Mouse (Mus musculus): ENCODE measurements around the gene Dnajb14. TPM values are rescaled to one million over a fixed set of nuclear protein-coding genes. Genes with fewer than 3 reads are reported as not detected.

Dnajb14 gene
- polyA plus RNA-seq (2014; fragmentation: Nextera tagmentation; extraction: Ambion mirVana) = 9.0 and 9.8 TPM in 2 replicates

GRCm38 (mm10) chr3:137867437-137868093 lies at the start of gene Dnajb14:
Gene Dnajb14 (plus strand): TSS chr3:137867675.
- under 1% methylated on average over 81 of the region's 94 CpGs for WGBS
- Histone ChIP-seq H3K27me3 (replicated peaks; ENCODE audit: control insufficient read depth, insufficient read depth, low read length) (no peaks in the 10 kb centered on the region), H3K9me3 (ENCODE audit: control insufficient read depth, low read length) (no peaks in the 10 kb centered on the region), H3K9ac (ENCODE audit: low read depth, low read length) (peak within 1 kb of the TSS; percentile 69), H3K4me2 (peak within 1 kb of the TSS; percentile 82), H3K4me3 (ENCODE audit: low read depth, low read length) (peak within 1 kb of the TSS; percentile 57), H3K36me3 (ENCODE audit: control insufficient read depth, insufficient read depth, low read length) (peaks cover 6% of the 10 kb centered on the region; the same call in 1 of the 2 replicates), H3K27ac (ENCODE audit: low read depth, low read length) (peak within 1 kb of the TSS; percentile 98), H3K4me1 (replicated peaks; ENCODE audit: control insufficient read depth, insufficient read depth, low read length) (peaks cover 16% of the 10 kb centered on the region)
- peak; percentile 50 for ATAC-seq (replicated peaks; ENCODE audit: low FRiP score)
- peak; percentile 82 for DNase-seq (ENCODE audit: low spot score)

- Histone ChIP-seq H3K4me3 (ENCODE audit: low read depth, low read length) (no peak overlapping the region), H3K4me1 (replicated peaks; ENCODE audit: control insufficient read depth, insufficient read depth, low read length) (no peaks in the 10 kb centered on the region), H3K36me3 (ENCODE audit: control insufficient read depth, insufficient read depth, low read length) (no peaks in the 10 kb centered on the region), H3K9ac (ENCODE audit: low read depth, low read length) (no peak overlapping the region), H3K4me2 (no peak overlapping the region), H3K27me3 (replicated peaks; ENCODE audit: control insufficient read depth, insufficient read depth, low read length) (no peaks in the 10 kb centered on the region; the same call in 1 of the 2 replicates), H3K27ac (ENCODE audit: low read depth, low read length) (no peak overlapping the region), H3K9me3 (ENCODE audit: control insufficient read depth, low read length) (no peaks in the 10 kb centered on the region)
- 50% methylated on average over 4 of the region's 4 CpGs for WGBS
- DNase-seq (ENCODE audit: low spot score) (no peak), ATAC-seq (replicated peaks; ENCODE audit: low FRiP score) (no peak)
These were observed 48.8 kb upstream of the Dnajb14 start for GRCm38 (mm10) chr3:137818713-137819112.

GRCm38 (mm10) chr3:137820688-137821467 lies 46.6 kb upstream of the Dnajb14 start:
- H3K4me2 ChIP-seq = no peak overlapping the region
- H3K27ac ChIP-seq (ENCODE audit: low read depth, low read length) = no peak overlapping the region
- DNase-seq (ENCODE audit: low spot score) = no peak
- H3K27me3 ChIP-seq (replicated peaks; ENCODE audit: control insufficient read depth, insufficient read depth, low read length) = no peaks in the 10 kb centered on the region; the same call in 1 of the 2 replicates
- no peaks in the 10 kb centered on the region for H3K36me3 ChIP-seq (ENCODE audit: control insufficient read depth, insufficient read depth, low read length)
- no peaks in the 10 kb centered on the region for H3K9me3 ChIP-seq (ENCODE audit: control insufficient read depth, low read length)
- H3K4me3 ChIP-seq (ENCODE audit: low read depth, low read length) = no peak overlapping the region
- H3K9ac ChIP-seq (ENCODE audit: low read depth, low read length) = no peak overlapping the region
- 66% methylated on average over 6 of the region's 6 CpGs for WGBS
- no peak for ATAC-seq (replicated peaks; ENCODE audit: low FRiP score)
- no peaks in the 10 kb centered on the region for H3K4me1 ChIP-seq (replicated peaks; ENCODE audit: control insufficient read depth, insufficient read depth, low read length)

- Histone ChIP-seq H3K27ac (ENCODE audit: low read depth, low read length) (no peak overlapping the region), H3K4me1 (replicated peaks; ENCODE audit: control insufficient read depth, insufficient read depth, low read length) (no peaks in the 10 kb centered on the region), H3K9ac (ENCODE audit: low read depth, low read length) (no peak overlapping the region), H3K9me3 (ENCODE audit: control insufficient read depth, low read length) (no peaks in the 10 kb centered on the region), H3K27me3 (replicated peaks; ENCODE audit: control insufficient read depth, insufficient read depth, low read length) (no peaks in the 10 kb centered on the region), H3K4me2 (no peak overlapping the region), H3K36me3 (ENCODE audit: control insufficient read depth, insufficient read depth, low read length) (no peaks in the 10 kb centered on the region), H3K4me3 (ENCODE audit: low read depth, low read length) (no peak overlapping the region)
- 79% methylated on average over 3 of the region's 3 CpGs for WGBS
- no peak for DNase-seq (ENCODE audit: low spot score)
- no peak for ATAC-seq (replicated peaks; ENCODE audit: low FRiP score)
These were observed 44.2 kb upstream of the Dnajb14 start for GRCm38 (mm10) chr3:137823317-137823716.

GRCm38 (mm10) chr3:137827678-137828077 lies 39.8 kb upstream of the Dnajb14 start:
- no peak overlapping the region for H3K4me2 ChIP-seq
- H3K4me3 ChIP-seq (ENCODE audit: low read depth, low read length) = no peak overlapping the region
- no peaks in the 10 kb centered on the region for H3K4me1 ChIP-seq (replicated peaks; ENCODE audit: control insufficient read depth, insufficient read depth, low read length)
- no peak overlapping the region for H3K27ac ChIP-seq (ENCODE audit: low read depth, low read length)
- H3K9me3 ChIP-seq (ENCODE audit: control insufficient read depth, low read length) = no peaks in the 10 kb centered on the region
- no peaks in the 10 kb centered on the region for H3K36me3 ChIP-seq (ENCODE audit: control insufficient read depth, insufficient read depth, low read length)
- no peaks in the 10 kb centered on the region for H3K27me3 ChIP-seq (replicated peaks; ENCODE audit: control insufficient read depth, insufficient read depth, low read length)
- no peak overlapping the region for H3K9ac ChIP-seq (ENCODE audit: low read depth, low read length)
- DNase-seq (ENCODE audit: low spot score) (no peak), ATAC-seq (replicated peaks; ENCODE audit: low FRiP score) (no peak)
- 32% methylated on average over 11 of the region's 11 CpGs for WGBS

- H3K27me3 ChIP-seq (replicated peaks; ENCODE audit: control insufficient read depth, insufficient read depth, low read length) = no peaks in the 10 kb centered on the region
- no peak overlapping the region for H3K27ac ChIP-seq (ENCODE audit: low read depth, low read length)
- no peak overlapping the region for H3K9ac ChIP-seq (ENCODE audit: low read depth, low read length)
- WGBS = 81% methylated on average over 2 of the region's 2 CpGs
- H3K36me3 ChIP-seq (ENCODE audit: control insufficient read depth, insufficient read depth, low read length) = no peaks in the 10 kb centered on the region
- no peaks in the 10 kb centered on the region for H3K9me3 ChIP-seq (ENCODE audit: control insufficient read depth, low read length)
- ATAC-seq (replicated peaks; ENCODE audit: low FRiP score) (no peak), DNase-seq (ENCODE audit: low spot score) (no peak)
- no peak overlapping the region for H3K4me2 ChIP-seq
- no peak overlapping the region for H3K4me3 ChIP-seq (ENCODE audit: low read depth, low read length)
- no peaks in the 10 kb centered on the region for H3K4me1 ChIP-seq (replicated peaks; ENCODE audit: control insufficient read depth, insufficient read depth, low read length)
These were observed 36.3 kb upstream of the Dnajb14 start for GRCm38 (mm10) chr3:137831156-137831555.

- no peak overlapping the region for H3K4me3 ChIP-seq (ENCODE audit: low read depth, low read length)
These were observed 34.3 kb upstream of the Dnajb14 start for GRCm38 (mm10) chr3:137833128-137833527.

GRCm38 (mm10) chr3:137833698-137834097 lies 33.8 kb upstream of the Dnajb14 start:
- WGBS = 80% methylated on average over 4 of the region's 4 CpGs
- Histone ChIP-seq H3K27me3 (replicated peaks; ENCODE audit: control insufficient read depth, insufficient read depth, low read length) (no peaks in the 10 kb centered on the region), H3K4me2 (no peak overlapping the region), H3K36me3 (ENCODE audit: control insufficient read depth, insufficient read depth, low read length) (no peaks in the 10 kb centered on the region), H3K9ac (ENCODE audit: low read depth, low read length) (no peak overlapping the region), H3K9me3 (ENCODE audit: control insufficient read depth, low read length) (no peaks in the 10 kb centered on the region), H3K4me1 (replicated peaks; ENCODE audit: control insufficient read depth, insufficient read depth, low read length) (no peaks in the 10 kb centered on the region), H3K4me3 (ENCODE audit: low read depth, low read length) (no peak overlapping the region), H3K27ac (ENCODE audit: low read depth, low read length) (no peak overlapping the region)
- no peak for ATAC-seq (replicated peaks; ENCODE audit: low FRiP score)
- DNase-seq (ENCODE audit: low spot score) = no peak

More at GRCm38 (mm10) chr3:137833128-137833527, 34.3 kb upstream of the Dnajb14 start:
- Histone ChIP-seq H3K4me1 (replicated peaks; ENCODE audit: control insufficient read depth, insufficient read depth, low read length) (no peaks in the 10 kb centered on the region), H3K36me3 (ENCODE audit: control insufficient read depth, insufficient read depth, low read length) (no peaks in the 10 kb centered on the region), H3K27ac (ENCODE audit: low read depth, low read length) (no peak overlapping the region), H3K27me3 (replicated peaks; ENCODE audit: control insufficient read depth, insufficient read depth, low read length) (no peaks in the 10 kb centered on the region), H3K9ac (ENCODE audit: low read depth, low read length) (no peak overlapping the region), H3K4me2 (no peak overlapping the region), H3K9me3 (ENCODE audit: control insufficient read depth, low read length) (no peaks in the 10 kb centered on the region)
- ATAC-seq (replicated peaks; ENCODE audit: low FRiP score) (no peak), DNase-seq (ENCODE audit: low spot score) (no peak)

Measured in liver, embryonic 11.5 days (tissue).